Mouse (Mus musculus): ENCODE results near the gene Tmx2. TPM values are rescaled to one million over a fixed set of nuclear protein-coding genes. Genes with fewer than 3 reads are reported as not detected.

Gene Tmx2
- polyA plus RNA-seq, 1 experiment from 2014 or later, result 158 TPM

DNA sequence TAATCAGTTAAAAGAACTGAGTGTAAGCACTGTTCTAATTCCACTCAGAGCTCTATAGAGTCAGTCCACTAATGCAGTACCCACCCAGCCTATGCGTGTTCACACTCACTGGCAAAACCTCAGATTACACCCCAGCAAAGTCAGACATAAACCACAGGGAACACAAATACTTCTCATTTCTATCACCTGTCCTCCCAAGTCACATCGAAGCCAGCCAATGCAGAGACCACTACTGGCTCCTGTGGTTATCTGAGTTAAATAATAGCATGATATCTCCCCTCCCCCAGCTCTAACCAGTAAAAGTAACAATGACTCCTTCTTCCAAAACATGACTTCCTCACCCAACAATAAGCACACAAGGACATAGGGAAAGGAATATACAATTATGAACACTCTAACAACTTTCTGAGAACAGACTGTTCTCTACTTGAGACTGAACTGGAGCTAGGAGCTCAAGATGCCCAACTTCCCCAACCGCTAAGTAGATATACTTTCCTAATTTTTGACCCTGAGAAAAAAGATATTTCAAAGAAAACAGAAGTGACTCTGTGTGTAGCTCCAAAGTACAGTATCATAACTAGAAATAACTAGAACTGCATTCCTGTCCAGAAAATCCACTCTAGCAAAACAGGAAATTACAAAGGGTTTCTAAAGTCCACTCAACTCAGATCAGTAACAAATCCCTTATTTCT is 55.4 kb downstream of the Tmx2 start:
- Histone ChIP-seq H3K36me3 (peaks cover 54% of the 10 kb centered on the region), H3K4me3 (no peak overlapping the region), H3K9me3 (replicated peaks) (no peaks in the 10 kb centered on the region), H3K9ac (no peak overlapping the region), H3K27me3 (replicated peaks) (no peaks in the 10 kb centered on the region), H3K27ac (ENCODE audit: poor library complexity, severe bottlenecking) (0 out of 2 replicates have a peak overlapping the region, but pooled peaks have one; percentile 35), H3K4me2 (no peak overlapping the region), H3K4me1 (replicated peaks) (peaks cover 57% of the 10 kb centered on the region)
- ATAC-seq (ENCODE audit: insufficient number of reproducible peaks, low FRiP score), result no peak
- WGBS, result 79% methylated on average over 3 of the region's 3 CpGs

DNA sequence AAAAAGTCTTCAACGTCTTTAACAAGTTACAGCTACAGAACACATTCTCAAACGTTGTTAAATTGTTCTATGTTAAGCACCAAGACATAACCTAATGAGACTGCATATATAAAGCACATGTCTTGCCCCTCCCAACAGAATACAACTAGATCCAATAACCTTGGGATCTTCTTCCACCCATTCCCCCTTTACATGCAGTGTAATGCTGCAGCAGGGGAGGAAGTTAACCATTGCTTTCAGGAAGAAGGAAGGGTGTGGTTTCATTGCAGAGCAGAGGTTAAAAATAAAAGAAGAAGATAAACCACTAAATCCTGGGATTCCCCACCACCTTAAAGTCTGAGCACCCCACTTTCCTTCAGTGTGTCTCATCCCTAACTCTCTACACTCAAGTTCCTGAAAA is 56.3 kb downstream of the Tmx2 start:
- H3K4me1 ChIP-seq (replicated peaks), result peaks cover 52% of the 10 kb centered on the region

More for the DNA sequence above, 56.3 kb downstream of the Tmx2 start:
- WGBS, result 75% methylated on average over 2 of the region's 2 CpGs
- H3K36me3 ChIP-seq, result peaks cover 55% of the 10 kb centered on the region
- ATAC-seq (ENCODE audit: insufficient number of reproducible peaks, low FRiP score), result no peak
- H3K4me3 ChIP-seq, result no peak overlapping the region
- H3K4me2 ChIP-seq, result no peak overlapping the region
- H3K27ac ChIP-seq (ENCODE audit: poor library complexity, severe bottlenecking), result peak overlapping the region; percentile 12; the same call in 1 of the 2 replicates
- H3K9ac ChIP-seq, result no peak overlapping the region
- no peaks in the 10 kb centered on the region for H3K27me3 ChIP-seq (replicated peaks)
- no peaks in the 10 kb centered on the region for H3K9me3 ChIP-seq (replicated peaks)

Other genes with a start within 250 kb of the Tmx2 start
- gene Tfpi, start 202.4 kb downstream of the Tmx2 start, polyA plus RNA-seq (2016; fragmentation: Nextera tagmentation; extraction: Ambion mirVana), result 78.8 and 80.0 TPM in 2 replicates
- gene Ctnnd1, start 28.4 kb downstream of the Tmx2 start, polyA plus RNA-seq (2016; fragmentation: Nextera tagmentation; extraction: Ambion mirVana), result 105 and 109 TPM in 2 replicates
- 0.10 TPM in 2 replicates for gene Btbd18, start 20.1 kb downstream of the Tmx2 start, polyA plus RNA-seq (2016; fragmentation: Nextera tagmentation; extraction: Ambion mirVana)
- 279 and 282 TPM in 2 replicates for gene Selenoh, start 8.4 kb downstream of the Tmx2 start, polyA plus RNA-seq (2016; fragmentation: Nextera tagmentation; extraction: Ambion mirVana)
- not detected in 2 replicates for gene Gm28635, start 1.1 kb downstream of the Tmx2 start, polyA plus RNA-seq (2016; fragmentation: Nextera tagmentation; extraction: Ambion mirVana)
- 28.8 and 30.3 TPM in 2 replicates for gene Med19, start 738 bp downstream of the Tmx2 start, polyA plus RNA-seq (2016; fragmentation: Nextera tagmentation; extraction: Ambion mirVana)
- gene Zdhhc5, start 36.0 kb upstream of the Tmx2 start, polyA plus RNA-seq (2016; fragmentation: Nextera tagmentation; extraction: Ambion mirVana), result 35.4 and 38.9 TPM in 2 replicates
- gene Clp1, start 48.2 kb upstream of the Tmx2 start, polyA plus RNA-seq (2016; fragmentation: Nextera tagmentation; extraction: Ambion mirVana), result 22.7 and 23.6 TPM in 2 replicates
- 10.0 and 11.5 TPM in 2 replicates for gene Ypel4, start 54.9 kb upstream of the Tmx2 start, polyA plus RNA-seq (2016; fragmentation: Nextera tagmentation; extraction: Ambion mirVana)
- 8.5 and 9.2 TPM in 2 replicates for gene Gm19426, start 64.5 kb upstream of the Tmx2 start, polyA plus RNA-seq (2016; fragmentation: Nextera tagmentation; extraction: Ambion mirVana)
- gene Serping1, start 96.3 kb upstream of the Tmx2 start, polyA plus RNA-seq (2016; fragmentation: Nextera tagmentation; extraction: Ambion mirVana), result 32.2 and 32.8 TPM in 2 replicates
- 90.0 and 95.3 TPM in 2 replicates for gene Ube2l6, start 119.7 kb upstream of the Tmx2 start, polyA plus RNA-seq (2016; fragmentation: Nextera tagmentation; extraction: Ambion mirVana)
- 0.17 and 0.43 TPM in 2 replicates for gene Smtnl1, start 143.5 kb upstream of the Tmx2 start, polyA plus RNA-seq (2016; fragmentation: Nextera tagmentation; extraction: Ambion mirVana)
- 62.2 and 65.6 TPM in 2 replicates for gene Timm10, start 147.9 kb upstream of the Tmx2 start, polyA plus RNA-seq (2016; fragmentation: Nextera tagmentation; extraction: Ambion mirVana)
- gene Slc43a1, start 159.7 kb upstream of the Tmx2 start, polyA plus RNA-seq (2016; fragmentation: Nextera tagmentation; extraction: Ambion mirVana), result 21.8 and 23.0 TPM in 2 replicates
- 0.67 and 1.2 TPM in 2 replicates for gene Rtn4rl2, start 207.6 kb upstream of the Tmx2 start, polyA plus RNA-seq (2016; fragmentation: Nextera tagmentation; extraction: Ambion mirVana)